Mouse (Mus musculus) MN1 (cell line): ENCODE measurements around the gene Igf1r.

Experiments
- DNase-seq: peaks from one replicate; pipeline ENCODE4 v3.0.0-alpha.2; 2016; ENCODE audit warnings: low spot score

Gene Igf1r

GRCm38 (mm10) chr7:68053002-68053624, 100.5 kb downstream of the Igf1r start:
- no peak for DNase-seq

DNA sequence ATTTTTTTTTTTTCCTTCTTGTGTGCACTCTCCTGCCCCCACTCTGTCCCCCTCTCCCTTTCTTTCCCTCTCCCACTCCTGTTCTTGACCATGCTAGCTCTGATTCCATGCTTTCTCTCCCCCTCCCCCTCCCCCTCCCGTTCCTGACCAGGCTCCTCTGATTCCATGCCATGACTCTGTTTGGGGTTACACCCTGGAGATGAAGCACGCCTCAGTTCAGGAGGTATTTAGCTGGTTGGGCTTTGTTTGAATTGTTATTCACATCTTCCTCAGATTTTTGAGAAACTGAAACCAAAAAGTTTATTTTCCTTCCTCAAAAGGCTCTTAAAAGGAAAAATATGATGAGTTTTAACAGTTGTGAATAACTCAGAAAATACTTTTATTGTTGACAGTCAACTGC, 101.9 kb downstream of the Igf1r start:
- no peak for DNase-seq

- DNase-seq: no peak
These were observed 102.3 kb downstream of the Igf1r start for GRCm38 (mm10) chr7:68054956-68055355.

DNA sequence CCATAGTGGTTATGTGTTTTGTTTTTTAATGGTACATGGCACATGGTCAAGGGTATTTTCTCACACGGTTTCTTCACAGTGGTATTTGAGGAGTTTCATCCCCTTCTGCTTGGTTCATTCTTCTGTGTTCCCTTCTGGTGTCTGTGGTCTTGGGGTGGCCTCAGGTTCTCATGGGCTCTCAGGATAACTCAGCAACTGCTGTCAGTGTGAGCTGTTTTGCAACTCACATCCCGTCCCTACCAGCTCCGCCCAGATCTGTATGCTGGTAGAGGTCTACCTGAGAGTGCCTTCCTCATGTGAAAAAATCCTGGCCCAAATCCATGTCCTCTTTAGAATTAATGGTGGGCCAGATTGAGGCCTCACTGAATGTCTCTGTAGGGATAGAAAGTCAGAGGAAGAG, 104.4 kb downstream of the Igf1r start:
- no peak for DNase-seq

- DNase-seq: no peak
These were observed 107.1 kb downstream of the Igf1r start for GRCm38 (mm10) chr7:68059690-68060089.

- DNase-seq: no peak
These were observed 108.8 kb downstream of the Igf1r start for GRCm38 (mm10) chr7:68061434-68061833.

DNA sequence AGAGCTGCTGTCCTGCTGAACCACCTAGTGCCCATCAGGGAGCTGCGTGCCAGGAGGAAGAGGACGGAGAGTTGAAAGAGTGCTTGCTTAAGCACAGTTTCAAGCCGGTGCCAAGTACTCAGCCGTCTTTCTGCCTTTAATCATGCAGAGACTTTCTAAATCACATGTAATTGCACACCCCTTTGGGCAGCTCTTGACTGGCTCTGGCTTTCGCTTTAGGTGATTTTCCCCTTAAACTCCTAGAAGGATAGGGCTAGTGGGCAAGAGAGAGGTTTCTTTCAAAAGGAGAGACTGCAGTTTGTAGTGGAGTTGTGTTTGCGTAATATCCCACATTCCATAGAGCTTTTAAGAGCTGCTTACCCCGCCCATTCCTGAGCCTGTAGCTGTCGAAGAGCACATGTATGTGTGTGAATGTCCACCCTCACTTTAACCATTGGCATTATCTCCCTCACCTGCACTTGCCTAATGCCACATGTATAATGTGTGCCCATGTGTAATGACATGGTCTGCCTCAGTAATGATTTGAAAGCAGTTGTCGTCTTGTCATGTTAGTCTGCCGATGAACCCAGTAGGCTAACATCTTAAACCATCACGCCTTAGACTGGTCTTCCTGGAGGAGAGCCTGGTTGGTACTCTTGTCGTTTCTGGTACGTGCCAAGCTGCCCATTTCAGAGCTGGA, 109.7 kb downstream of the Igf1r start:
- no peak for DNase-seq

- DNase-seq: no peak
These were observed 110.2 kb downstream of the Igf1r start for GRCm38 (mm10) chr7:68062849-68063208.

DNA sequence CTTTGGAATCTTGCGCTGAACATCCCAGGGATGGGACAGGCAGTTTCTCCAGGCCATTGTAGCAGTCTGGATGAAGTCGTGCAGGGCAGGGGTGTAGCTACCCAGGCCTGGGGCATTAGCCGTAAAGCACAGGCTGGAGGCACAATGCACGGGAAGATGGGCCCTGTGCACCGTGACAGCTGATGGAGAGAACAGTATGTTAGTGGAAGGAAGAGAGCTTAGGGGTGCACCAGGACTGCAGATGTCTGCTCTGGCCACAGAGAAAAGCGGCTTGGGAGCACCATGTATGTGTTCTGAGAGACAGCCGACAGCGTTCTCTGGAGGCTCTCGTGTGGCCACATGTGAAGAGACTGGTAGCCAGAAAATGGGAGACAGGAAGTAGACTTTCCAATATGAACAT, 111.1 kb downstream of the Igf1r start:
- no peak for DNase-seq

GRCm38 (mm10) chr7:68064120-68064519, 111.5 kb downstream of the Igf1r start:
- DNase-seq: no peak

DNA sequence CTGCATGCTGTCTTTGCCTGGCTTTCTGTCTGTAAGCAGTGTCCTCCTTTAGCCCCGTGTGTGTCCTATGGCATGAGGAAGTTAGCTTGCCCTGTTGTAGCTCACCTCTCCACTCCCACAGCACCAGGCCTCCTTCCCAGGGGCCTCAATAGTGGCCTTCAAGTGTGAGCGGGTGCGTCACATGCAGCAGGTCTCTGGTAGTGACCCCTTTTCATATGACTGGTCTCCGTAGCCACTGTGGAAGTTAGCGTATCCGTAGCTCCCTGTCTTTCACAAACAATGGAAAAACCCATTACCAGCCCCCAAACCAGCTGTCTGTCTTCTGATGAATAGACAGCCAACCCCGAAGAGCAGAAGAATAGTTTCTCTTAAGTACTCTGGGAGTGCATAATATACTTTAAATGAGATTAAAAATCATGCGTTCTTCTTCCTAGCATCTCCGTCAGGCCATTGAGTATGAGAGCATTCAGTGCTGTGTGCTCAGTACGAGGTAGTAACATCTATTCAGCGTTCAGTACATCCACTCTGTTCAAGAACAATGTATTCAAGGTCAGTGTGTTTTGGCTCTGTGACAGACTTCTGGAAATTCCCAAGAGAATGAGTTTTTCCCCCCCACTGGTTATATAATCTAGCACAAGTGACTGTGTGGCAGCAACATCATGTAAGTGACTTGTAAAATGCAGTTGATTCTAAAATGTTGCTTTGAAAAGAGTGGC, 112.2 kb downstream of the Igf1r start:
- peak; percentile 40 for DNase-seq

DNA sequence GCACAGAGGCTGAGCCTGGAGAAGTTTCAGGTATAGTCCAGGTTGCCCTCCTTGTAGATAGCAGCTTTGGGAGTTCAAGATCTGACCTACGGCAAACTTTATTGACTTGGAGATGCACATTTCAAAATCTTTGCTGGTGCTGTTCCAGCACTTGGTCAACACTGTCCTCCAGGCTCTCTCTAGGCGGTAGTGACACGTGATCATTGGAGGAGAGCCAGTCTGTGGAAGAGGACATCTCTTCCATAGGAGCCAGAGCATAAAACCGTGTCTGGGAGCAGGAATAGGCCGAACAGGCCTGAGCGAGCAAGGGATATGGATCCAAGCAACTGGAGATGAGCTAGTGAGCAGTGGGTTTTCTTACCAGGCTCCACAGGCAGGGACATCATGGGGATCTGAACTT, 113.3 kb downstream of the Igf1r start:
- no peak for DNase-seq

DNA sequence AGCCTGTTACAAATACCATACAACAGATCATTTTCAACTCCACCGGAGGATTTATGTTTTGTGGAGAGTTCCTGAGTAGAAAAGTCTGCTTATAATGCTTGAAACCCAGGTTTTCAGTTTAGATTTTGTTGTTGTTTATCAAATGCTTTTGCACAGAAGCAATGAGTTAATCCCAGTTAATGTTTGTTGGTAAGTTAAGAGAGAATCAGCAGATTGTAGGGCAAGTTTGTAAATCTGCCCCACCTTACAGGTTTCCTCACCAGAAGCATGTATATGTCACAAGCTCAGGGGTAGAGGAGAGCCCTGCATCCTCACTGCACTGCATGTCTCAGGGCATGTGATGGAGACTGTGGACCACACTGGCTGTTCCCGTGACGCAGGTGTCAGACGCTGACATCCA, 114.7 kb downstream of the Igf1r start:
- DNase-seq: no peak

DNA sequence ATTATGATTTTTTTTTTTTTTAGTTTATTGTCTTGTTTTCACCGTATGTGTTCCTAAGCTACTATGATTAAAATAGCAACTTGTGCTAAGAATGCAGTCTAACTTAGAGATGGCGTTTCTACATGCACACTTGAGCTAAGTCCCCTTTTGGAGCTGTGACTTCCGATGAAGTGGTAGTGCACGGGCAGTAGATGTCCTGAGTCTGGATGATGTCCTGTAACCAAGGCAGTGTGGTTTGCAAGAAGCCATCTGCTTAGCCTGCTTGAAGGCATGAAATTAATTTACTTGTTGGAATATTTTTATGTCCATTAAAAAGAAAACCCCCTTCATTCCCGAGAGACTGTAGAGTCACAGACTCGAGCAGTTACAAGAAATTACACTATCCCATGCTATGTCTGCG, 116.7 kb downstream of the Igf1r start:
- peak; percentile 37 for DNase-seq

- no peak for DNase-seq
These were observed 117.4 kb downstream of the Igf1r start for GRCm38 (mm10) chr7:68070030-68070429.

- peak; percentile 76 for DNase-seq
These were observed 118.0 kb downstream of the Igf1r start for GRCm38 (mm10) chr7:68070626-68071025.

- no peak for DNase-seq
These were observed 118.4 kb downstream of the Igf1r start for GRCm38 (mm10) chr7:68071050-68071449.

DNA sequence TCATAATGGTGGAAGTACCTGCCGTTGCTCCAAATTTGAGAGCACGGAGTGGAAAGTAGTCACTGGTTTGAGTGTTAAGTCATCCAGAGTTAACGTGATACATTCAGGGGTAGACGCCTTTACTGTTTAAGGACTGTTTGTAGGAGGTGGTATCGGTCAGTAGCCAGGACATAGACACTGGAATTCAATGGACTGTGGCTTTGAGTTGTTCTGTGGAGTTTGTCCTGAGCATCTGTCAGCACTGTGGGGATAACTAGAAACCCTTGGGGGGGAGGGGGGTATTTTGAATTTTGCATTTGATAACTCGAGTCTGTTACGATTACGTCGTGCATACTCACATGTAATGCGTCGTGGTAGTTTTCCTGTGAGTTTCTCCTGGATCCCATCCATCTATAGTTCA, 119.1 kb downstream of the Igf1r start:
- no peak for DNase-seq

DNA sequence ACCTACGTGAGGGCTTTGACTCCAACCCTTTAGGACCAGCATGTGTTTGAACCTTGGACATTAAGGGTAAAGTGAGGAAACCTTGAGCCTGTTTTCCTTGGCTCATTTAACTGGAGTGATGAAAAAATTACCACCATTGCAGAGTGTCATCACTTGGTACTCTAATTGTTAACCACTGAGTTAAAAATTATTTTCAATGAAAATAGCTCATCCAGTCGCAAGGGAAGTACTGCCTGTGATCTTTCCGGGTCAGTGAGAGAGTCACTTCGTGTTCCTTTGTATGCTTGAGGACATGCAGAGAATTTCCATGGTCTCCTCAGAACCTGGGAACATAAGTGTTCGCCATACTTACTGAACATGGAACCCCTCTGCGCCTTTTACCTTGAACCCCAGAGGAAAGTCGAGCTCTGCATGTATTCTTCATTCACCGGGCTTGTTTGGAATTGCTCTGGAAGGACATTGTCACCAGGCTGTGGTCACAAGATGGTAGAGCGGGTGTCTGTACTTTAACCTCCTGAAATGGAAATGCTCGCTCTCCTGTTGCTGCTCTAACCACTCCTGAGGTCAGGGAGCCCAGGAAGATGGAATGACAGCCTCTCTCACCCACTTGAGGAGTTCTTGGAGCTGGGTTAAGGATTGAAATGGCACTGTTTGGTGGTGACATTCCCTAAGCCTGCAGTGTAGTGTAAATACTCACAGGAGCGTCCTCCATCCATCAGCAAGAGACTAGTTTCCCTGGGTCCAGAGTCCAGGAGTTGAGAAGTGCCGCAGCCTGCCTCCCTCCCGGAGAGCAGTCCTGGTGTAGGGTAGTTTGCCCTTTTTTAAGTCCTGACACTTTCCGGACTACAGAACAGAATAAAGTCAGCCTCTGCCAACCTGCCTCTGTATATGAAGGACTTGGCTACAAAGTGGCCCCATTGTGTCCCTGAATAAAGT, 120.2 kb downstream of the Igf1r start:
- DNase-seq: no peak

DNA sequence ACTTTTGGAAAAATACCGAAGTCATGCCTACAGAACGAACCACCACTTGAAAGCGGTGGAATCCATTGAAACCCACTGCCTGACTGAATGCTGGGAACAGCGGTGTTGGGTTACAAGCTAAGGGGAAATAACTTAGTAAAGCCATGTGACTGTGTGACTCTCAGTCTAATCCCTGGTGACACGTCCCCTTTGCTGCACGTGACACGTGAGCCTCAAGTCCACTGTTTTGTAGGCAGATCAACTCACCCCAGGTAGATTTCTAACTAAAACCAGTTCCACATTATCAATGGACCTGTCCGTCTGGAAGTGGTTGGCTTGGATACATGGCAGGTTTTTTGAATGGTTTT, 120.8 kb downstream of the Igf1r start:
- DNase-seq: no peak

DNA sequence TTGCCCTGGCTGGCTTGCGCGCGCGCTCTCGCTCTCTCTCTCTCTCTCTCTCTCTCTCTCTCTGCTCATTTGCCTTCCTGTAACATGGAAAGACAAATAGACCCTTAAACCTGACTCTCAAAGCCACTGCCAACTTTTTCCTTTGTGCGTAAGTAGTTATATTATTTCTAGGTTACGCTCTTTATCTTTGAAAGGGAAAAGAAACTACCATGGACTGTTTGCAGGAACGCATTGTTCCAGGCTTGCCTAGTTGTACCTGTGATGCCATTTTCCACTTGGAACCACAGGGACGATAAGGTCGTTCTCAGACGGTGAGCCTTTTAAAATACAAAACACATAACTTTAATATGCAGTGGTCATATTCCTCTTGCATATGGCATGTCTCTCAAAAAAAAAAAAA, 122.1 kb downstream of the Igf1r start:
- DNase-seq: no peak

DNA sequence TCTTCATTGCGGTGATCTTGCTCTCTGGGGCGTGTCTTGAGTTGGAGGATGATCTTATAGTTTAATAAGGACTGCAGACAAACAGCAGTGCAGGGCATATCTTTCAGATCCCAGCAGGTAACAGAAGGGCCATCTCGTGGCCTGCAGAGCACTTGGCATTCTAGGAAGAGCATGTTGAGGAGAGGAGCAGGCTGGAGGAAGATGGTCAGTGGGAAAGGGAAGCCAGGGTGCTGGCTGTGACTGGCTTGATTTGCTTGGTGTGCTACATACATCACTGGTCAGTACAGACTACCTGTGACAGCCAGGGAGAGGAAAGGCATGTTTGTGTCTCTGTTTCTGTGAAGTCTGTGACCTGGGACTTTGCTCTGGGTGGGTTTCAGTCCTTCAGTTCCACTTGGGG, 122.8 kb downstream of the Igf1r start:
- DNase-seq: no peak
